Mouse (Mus musculus): ENCODE data around the gene Pon1. TPM values are rescaled to one million over a fixed set of nuclear protein-coding genes. Genes with fewer than 3 reads are reported as not detected.
A peak's percentile ranks its signal among the peaks of the same experiment; 100 is the strongest.

Pon1 gene
- polyA plus RNA-seq, 1 experiment from 2014 or later, result not detected

DNA sequence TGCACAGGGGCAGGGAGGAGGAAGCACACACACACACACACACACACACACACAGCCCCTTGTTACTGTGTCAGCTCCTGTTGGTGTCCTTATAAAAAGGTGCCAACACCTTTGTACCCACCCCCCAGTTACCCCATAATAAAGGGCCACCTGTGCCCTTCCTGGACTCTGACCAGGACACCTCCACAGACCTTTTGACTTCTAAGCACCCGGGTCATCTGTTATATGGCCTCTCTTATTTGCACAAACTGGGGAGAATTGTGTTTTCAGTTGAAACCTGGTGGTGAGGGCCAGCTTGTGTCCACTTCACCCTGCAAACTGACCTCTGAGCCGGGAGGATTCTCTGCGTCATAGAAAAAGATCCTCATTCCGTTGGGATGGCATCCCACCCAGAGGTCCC, 22.3 kb downstream of the Pon1 start:
- Histone ChIP-seq H3K4me3 (ENCODE audit: low read depth, low read length) (no peak overlapping the region), H3K9me3 (ENCODE audit: control insufficient read depth, low read length) (no peaks in the 10 kb centered on the region), H3K27ac (replicated peaks; ENCODE audit: low read depth, low read length) (0 out of 2 replicates have a peak overlapping the region, but pooled peaks have one; percentile 15), H3K27me3 (ENCODE audit: control insufficient read depth, insufficient read depth, low read length) (no peaks in the 10 kb centered on the region), H3K36me3 (ENCODE audit: control insufficient read depth, insufficient read depth, low read length) (no peaks in the 10 kb centered on the region), H3K4me2 (ENCODE audit: low read depth, severe bottlenecking) (no peak overlapping the region), H3K9ac (ENCODE audit: low read length) (no peak overlapping the region), H3K4me1 (ENCODE audit: control insufficient read depth, insufficient read depth, low read length) (no peaks in the 10 kb centered on the region; the same call in 1 of the 2 replicates)
- no peak for ATAC-seq (ENCODE audit: insufficient number of reproducible peaks, low FRiP score, low TSS enrichment, low read depth)
- DNase-seq (ENCODE audit: low spot score), result no peak
- 81% methylated on average over 4 of the region's 4 CpGs for WGBS

DNA sequence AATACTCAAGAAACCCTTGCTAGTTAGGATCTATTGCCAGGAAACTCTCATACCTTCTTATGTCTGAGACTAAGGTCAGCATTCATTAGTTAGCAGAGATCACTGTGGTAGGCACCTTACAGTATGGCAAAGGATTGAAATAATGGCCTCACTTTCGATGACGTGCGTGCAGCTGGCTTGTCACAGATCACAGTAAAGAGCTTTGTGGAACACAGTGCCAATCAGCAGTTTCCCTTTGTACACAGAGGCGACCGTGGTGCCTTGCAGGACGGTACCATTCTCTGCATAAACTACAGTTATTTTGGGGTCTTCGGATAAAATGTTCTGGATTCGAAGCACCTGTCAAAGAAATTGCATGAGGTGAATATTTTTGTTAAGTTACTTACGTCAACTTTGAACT, 25.6 kb downstream of the Pon1 start:
- Histone ChIP-seq H3K36me3 (ENCODE audit: control insufficient read depth, insufficient read depth, low read length) (no peaks in the 10 kb centered on the region), H3K4me3 (ENCODE audit: low read depth, low read length) (no peak overlapping the region), H3K27ac (replicated peaks; ENCODE audit: low read depth, low read length) (no peak overlapping the region), H3K4me2 (ENCODE audit: low read depth, severe bottlenecking) (no peak overlapping the region), H3K4me1 (ENCODE audit: control insufficient read depth, insufficient read depth, low read length) (no peaks in the 10 kb centered on the region; the same call in 1 of the 2 replicates), H3K9me3 (ENCODE audit: control insufficient read depth, low read length) (no peaks in the 10 kb centered on the region), H3K27me3 (ENCODE audit: control insufficient read depth, insufficient read depth, low read length) (no peaks in the 10 kb centered on the region), H3K9ac (ENCODE audit: low read length) (no peak overlapping the region)
- WGBS, result 87% methylated on average over 9 of the region's 9 CpGs
- DNase-seq (ENCODE audit: low spot score) (no peak), ATAC-seq (ENCODE audit: insufficient number of reproducible peaks, low FRiP score, low TSS enrichment, low read depth) (no peak)

DNA sequence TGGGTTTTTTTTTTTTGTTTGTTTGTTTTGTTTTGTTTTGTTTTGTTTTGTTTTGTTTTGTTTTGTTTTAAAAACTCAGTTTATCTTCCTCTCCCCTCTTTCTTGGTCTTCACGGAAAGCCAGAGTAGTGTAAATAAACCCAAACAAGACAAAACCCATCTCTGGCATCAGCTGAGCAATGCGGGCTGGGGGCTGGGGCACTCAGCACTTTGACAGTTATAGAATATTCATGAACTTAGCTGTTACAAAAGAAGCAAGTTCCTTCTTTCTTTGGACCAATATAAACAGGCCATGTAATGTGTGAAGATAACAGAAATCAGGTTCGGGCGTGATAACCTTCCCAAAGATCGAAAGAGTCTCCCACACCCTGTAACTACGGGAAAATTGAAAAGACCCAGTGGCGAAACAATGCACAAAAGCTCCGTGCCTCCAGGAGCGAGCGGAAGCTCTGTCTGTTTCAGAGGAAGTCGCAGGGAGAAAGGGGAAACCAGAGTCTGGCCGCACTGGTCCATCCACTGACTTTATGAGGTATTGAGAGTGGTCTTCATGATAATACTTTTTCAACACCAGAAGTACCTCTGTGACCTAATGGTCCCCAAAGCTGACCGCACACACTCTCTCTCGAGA, 26.6 kb downstream of the Pon1 start:
- no peaks in the 10 kb centered on the region for H3K36me3 ChIP-seq (ENCODE audit: control insufficient read depth, insufficient read depth, low read length)
- no peak for DNase-seq (ENCODE audit: low spot score)
- no peaks in the 10 kb centered on the region for H3K4me1 ChIP-seq (ENCODE audit: control insufficient read depth, insufficient read depth, low read length)
- ATAC-seq (ENCODE audit: insufficient number of reproducible peaks, low FRiP score, low TSS enrichment, low read depth), result no peak
- no peak overlapping the region for H3K9ac ChIP-seq (ENCODE audit: low read length)
- H3K4me2 ChIP-seq (ENCODE audit: low read depth, severe bottlenecking), result no peak overlapping the region
- no peak overlapping the region for H3K4me3 ChIP-seq (ENCODE audit: low read depth, low read length)
- no peaks in the 10 kb centered on the region for H3K27me3 ChIP-seq (ENCODE audit: control insufficient read depth, insufficient read depth, low read length)
- no peaks in the 10 kb centered on the region for H3K9me3 ChIP-seq (ENCODE audit: control insufficient read depth, low read length)
- 81% methylated on average over 14 of the region's 14 CpGs for WGBS
- no peak overlapping the region for H3K27ac ChIP-seq (replicated peaks; ENCODE audit: low read depth, low read length)

DNA sequence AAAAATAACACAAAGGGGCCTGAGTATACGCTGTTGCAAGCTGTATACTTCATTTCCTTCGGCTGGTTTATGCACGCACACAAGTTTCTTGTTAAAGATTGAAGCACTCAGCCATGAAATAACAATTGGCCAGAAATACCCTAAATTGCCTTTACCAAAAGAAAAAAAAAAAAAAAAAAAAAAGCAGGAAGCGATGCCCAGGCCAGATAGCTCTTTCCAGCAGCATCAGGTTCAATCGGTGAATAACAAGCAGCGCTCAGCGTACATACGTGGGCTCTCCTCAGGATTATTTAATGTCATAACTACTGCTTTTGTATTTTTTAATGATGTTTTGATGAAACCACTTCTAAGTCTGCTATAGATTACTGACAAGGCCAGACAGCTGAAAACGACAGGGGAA, 28.9 kb downstream of the Pon1 start:
- Histone ChIP-seq H3K4me3 (ENCODE audit: low read depth, low read length) (no peak overlapping the region), H3K27me3 (ENCODE audit: control insufficient read depth, insufficient read depth, low read length) (no peaks in the 10 kb centered on the region), H3K9me3 (ENCODE audit: control insufficient read depth, low read length) (no peaks in the 10 kb centered on the region), H3K9ac (ENCODE audit: low read length) (no peak overlapping the region), H3K4me2 (ENCODE audit: low read depth, severe bottlenecking) (no peak overlapping the region), H3K4me1 (ENCODE audit: control insufficient read depth, insufficient read depth, low read length) (no peaks in the 10 kb centered on the region), H3K36me3 (ENCODE audit: control insufficient read depth, insufficient read depth, low read length) (no peaks in the 10 kb centered on the region; the same call in 1 of the 2 replicates), H3K27ac (replicated peaks; ENCODE audit: low read depth, low read length) (no peak overlapping the region)
- DNase-seq (ENCODE audit: low spot score) (no peak), ATAC-seq (ENCODE audit: insufficient number of reproducible peaks, low FRiP score, low TSS enrichment, low read depth) (no peak)
- 67% methylated on average over 9 of the region's 9 CpGs for WGBS

DNA sequence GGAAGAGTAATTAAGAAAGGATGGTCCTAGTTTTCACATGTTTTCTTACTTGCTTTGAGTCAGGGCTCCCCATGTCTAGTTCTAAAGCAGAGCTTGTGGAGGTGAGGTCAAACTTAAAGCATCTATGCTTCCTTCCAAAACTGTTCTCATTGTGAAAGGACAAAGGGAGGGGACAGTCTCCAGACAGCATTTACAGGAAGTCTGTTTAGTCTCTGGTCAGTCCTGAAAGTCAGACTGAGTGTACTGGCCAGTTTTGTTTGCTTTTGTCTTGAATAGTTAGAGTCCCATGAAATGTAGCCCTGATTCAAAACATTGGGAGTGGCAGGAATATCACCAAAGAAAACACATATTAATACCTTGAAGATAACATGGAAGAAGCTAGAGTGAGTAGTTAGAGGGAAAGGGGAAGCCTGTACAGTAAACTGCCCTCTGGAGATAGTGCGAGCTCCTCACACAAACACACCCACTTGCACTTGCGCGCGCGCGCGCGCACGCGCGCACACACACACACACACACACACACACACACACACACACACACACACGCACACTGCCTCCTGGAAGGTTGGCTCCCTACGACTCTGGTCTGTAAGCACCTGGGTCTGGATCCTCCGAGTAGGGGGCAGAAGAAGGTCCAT, 30.1 kb downstream of the Pon1 start:
- no peak for ATAC-seq (ENCODE audit: insufficient number of reproducible peaks, low FRiP score, low TSS enrichment, low read depth)
- no peaks in the 10 kb centered on the region for H3K27me3 ChIP-seq (ENCODE audit: control insufficient read depth, insufficient read depth, low read length)

DNA sequence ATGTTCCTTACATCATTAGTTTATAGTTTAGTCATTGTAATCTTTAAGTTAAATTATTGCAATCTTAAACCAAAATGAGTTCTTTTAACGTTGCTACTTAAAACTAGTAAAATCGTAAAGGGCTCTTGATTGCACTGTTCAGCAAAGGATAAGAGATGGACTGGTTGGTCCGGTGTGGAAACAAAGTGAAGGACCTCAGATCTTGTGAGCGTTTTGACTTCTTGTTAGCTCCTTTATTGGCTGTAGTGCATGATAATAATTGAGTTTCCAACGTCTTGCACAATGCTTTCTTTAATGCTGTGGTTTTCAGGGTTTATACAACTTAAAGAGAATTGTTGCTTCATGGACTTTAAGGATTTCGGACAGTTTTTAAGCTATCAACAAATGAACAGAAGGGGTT, 31.7 kb downstream of the Pon1 start:
- Histone ChIP-seq H3K27me3 (ENCODE audit: control insufficient read depth, insufficient read depth, low read length) (no peaks in the 10 kb centered on the region), H3K4me2 (ENCODE audit: low read depth, severe bottlenecking) (no peak overlapping the region), H3K9ac (ENCODE audit: low read length) (no peak overlapping the region), H3K9me3 (ENCODE audit: control insufficient read depth, low read length) (no peaks in the 10 kb centered on the region), H3K4me1 (ENCODE audit: control insufficient read depth, insufficient read depth, low read length) (no peaks in the 10 kb centered on the region), H3K36me3 (ENCODE audit: control insufficient read depth, insufficient read depth, low read length) (no peaks in the 10 kb centered on the region; the same call in 1 of the 2 replicates), H3K4me3 (ENCODE audit: low read depth, low read length) (no peak overlapping the region), H3K27ac (replicated peaks; ENCODE audit: low read depth, low read length) (no peak overlapping the region)
- no peak for DNase-seq (ENCODE audit: low spot score)
- ATAC-seq (ENCODE audit: insufficient number of reproducible peaks, low FRiP score, low TSS enrichment, low read depth), result no peak
- 74% methylated on average over 6 of the region's 6 CpGs for WGBS

More for the DNA sequence above, 30.1 kb downstream of the Pon1 start:
- no peak overlapping the region for H3K27ac ChIP-seq (replicated peaks; ENCODE audit: low read depth, low read length)
- H3K9me3 ChIP-seq (ENCODE audit: control insufficient read depth, low read length), result no peaks in the 10 kb centered on the region
- DNase-seq (ENCODE audit: low spot score), result no peak
- H3K9ac ChIP-seq (ENCODE audit: low read length), result no peak overlapping the region
- no peaks in the 10 kb centered on the region for H3K4me1 ChIP-seq (ENCODE audit: control insufficient read depth, insufficient read depth, low read length)
- 97% methylated on average over 14 of the region's 14 CpGs for WGBS
- H3K36me3 ChIP-seq (ENCODE audit: control insufficient read depth, insufficient read depth, low read length), result no peaks in the 10 kb centered on the region; the same call in 1 of the 2 replicates
- H3K4me2 ChIP-seq (ENCODE audit: low read depth, severe bottlenecking), result no peak overlapping the region
- H3K4me3 ChIP-seq (ENCODE audit: low read depth, low read length), result no peak overlapping the region

DNA sequence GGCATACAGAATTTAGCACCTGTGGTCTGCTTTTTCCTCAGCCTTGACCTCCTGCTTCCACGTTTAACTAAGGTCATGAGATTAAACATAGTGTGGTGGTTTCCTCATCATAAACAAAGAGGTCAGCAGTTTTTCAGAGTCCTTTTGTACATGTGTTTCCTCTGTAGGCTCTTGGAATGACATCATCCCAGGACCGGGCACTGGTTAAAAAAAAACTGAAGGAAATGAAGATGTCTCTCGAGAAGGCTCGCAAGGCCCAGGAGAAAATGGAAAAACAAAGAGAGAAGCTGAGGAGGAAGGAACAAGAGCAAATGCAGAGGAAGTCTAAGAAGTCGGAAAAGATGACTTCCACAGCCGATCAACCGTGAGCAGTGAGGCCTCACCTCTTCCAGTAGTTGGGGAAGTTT, 34.4 kb downstream of the Pon1 start:
- ATAC-seq (ENCODE audit: insufficient number of reproducible peaks, low FRiP score, low TSS enrichment, low read depth), result no peak
- H3K4me2 ChIP-seq (ENCODE audit: low read depth, severe bottlenecking), result no peak overlapping the region
- no peak overlapping the region for H3K4me3 ChIP-seq (ENCODE audit: low read depth, low read length)
- 91% methylated on average over 7 of the region's 7 CpGs for WGBS
- no peaks in the 10 kb centered on the region for H3K9me3 ChIP-seq (ENCODE audit: control insufficient read depth, low read length)
- no peak overlapping the region for H3K9ac ChIP-seq (ENCODE audit: low read length)
- no peaks in the 10 kb centered on the region for H3K27me3 ChIP-seq (ENCODE audit: control insufficient read depth, insufficient read depth, low read length)
- no peak for DNase-seq (ENCODE audit: low spot score)
- no peaks in the 10 kb centered on the region for H3K4me1 ChIP-seq (ENCODE audit: control insufficient read depth, insufficient read depth, low read length)
- no peaks in the 10 kb centered on the region; the same call in 1 of the 2 replicates for H3K36me3 ChIP-seq (ENCODE audit: control insufficient read depth, insufficient read depth, low read length)
- H3K27ac ChIP-seq (replicated peaks; ENCODE audit: low read depth, low read length), result no peak overlapping the region

DNA sequence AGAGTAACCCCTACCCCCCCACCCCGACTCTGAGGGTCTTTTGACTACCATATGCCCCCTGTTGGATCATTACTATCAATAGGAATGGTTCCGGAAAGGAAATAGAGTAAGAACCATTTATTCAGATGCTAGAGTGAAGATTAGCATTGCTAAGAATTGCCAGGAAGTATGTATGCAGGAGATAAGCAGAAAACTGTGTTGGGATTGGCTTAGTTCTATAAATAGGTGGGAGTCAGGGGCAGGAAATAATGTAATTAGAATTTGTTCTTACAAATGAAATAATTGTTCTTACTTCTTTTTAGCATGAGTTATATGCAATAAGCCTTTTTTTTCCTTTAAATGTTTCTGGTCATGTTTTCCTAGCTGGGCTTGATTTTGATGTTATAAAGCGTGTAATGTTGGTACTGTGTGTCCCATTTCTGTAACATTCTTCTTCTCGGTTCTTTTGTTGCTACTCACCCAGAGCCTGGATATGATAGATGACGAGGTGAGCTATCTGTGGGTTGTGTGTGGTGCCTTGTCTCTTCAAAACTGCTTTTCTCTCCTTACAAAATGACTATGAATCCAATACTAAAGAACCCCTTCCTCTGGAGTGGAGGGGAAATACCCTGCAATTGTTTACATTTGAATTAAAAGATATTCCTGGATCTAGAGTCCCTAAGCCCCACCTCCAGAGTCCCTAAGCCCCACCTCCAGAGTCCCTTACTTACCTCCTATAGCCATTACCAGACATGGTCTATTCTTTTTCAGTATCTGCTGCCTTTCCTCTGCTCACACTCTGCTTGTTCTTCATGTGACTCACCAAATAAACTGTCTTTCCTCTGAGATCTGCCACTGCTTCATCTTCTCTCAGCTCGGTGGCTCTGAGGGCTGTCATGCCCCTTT, 37.0 kb downstream of the Pon1 start:
- no peak for DNase-seq (ENCODE audit: low spot score)
- H3K27ac ChIP-seq (replicated peaks; ENCODE audit: low read depth, low read length), result no peak overlapping the region
- WGBS, result 84% methylated on average over 6 of the region's 6 CpGs
- no peaks in the 10 kb centered on the region; the same call in 1 of the 2 replicates for H3K36me3 ChIP-seq (ENCODE audit: control insufficient read depth, insufficient read depth, low read length)
- H3K27me3 ChIP-seq (ENCODE audit: control insufficient read depth, insufficient read depth, low read length), result no peaks in the 10 kb centered on the region
- no peak overlapping the region for H3K4me3 ChIP-seq (ENCODE audit: low read depth, low read length)
- H3K9me3 ChIP-seq (ENCODE audit: control insufficient read depth, low read length), result no peaks in the 10 kb centered on the region
- no peaks in the 10 kb centered on the region for H3K4me1 ChIP-seq (ENCODE audit: control insufficient read depth, insufficient read depth, low read length)
- H3K9ac ChIP-seq (ENCODE audit: low read length), result no peak overlapping the region
- H3K4me2 ChIP-seq (ENCODE audit: low read depth, severe bottlenecking), result no peak overlapping the region
- no peak for ATAC-seq (ENCODE audit: insufficient number of reproducible peaks, low FRiP score, low TSS enrichment, low read depth)

All from limb, embryonic 11.5 days (tissue).